Mouse (Mus musculus) liver, adult 2 months (tissue): ENCODE measurements around the gene Cdc42ep5. TPM values are rescaled to one million over a fixed set of nuclear protein-coding genes. Genes with fewer than 3 reads are reported as not detected.

Experiments used
- DNase-seq: peaks from one replicate; pipeline ENCODE4 v3.0.0-alpha.2; 2011; ENCODE audit warnings: low read depth, low spot score; ENCODE audit errors: extremely low read depth
- H3K27ac ChIP-seq: fragments of 200-500 bp; replicated peaks from 2 replicates; pipeline ENCODE4 v1.5.1; 2012; ENCODE audit warnings: low read depth, mild to moderate bottlenecking, control low read depth, inconsistent platforms, low read length; ENCODE audit not compliant: insufficient read depth
- H3K27me3 ChIP-seq: fragments of 200-500 bp; 2 replicates; pipeline ENCODE4 v1.6.1; 2012; ENCODE audit warnings: mild to moderate bottlenecking, moderate library complexity, low read length, inconsistent platforms; ENCODE audit not compliant: control insufficient read depth, insufficient read depth
- H3K36me3 ChIP-seq: fragments of 200-500 bp; 2 replicates; pipeline ENCODE4 v1.6.1; 2012; ENCODE audit warnings: low read length, inconsistent platforms; ENCODE audit not compliant: control insufficient read depth, insufficient read depth
- H3K4me1 ChIP-seq: fragments of 200-500 bp; 2 replicates; pipeline ENCODE4 v1.6.1; 2011; ENCODE audit warnings: low read length; ENCODE audit not compliant: control insufficient read depth, insufficient read depth
- H3K4me3 ChIP-seq: fragments of 200-500 bp; 2 replicates; pipeline ENCODE4 v1.5.1; 2011; ENCODE audit warnings: low read depth, mild to moderate bottlenecking, control low read depth, low read length, moderate library complexity; ENCODE audit not compliant: insufficient read depth
- H3K79me2 ChIP-seq: fragments of 200-500 bp; 2 replicates; pipeline ENCODE4 v1.6.1; 2012; ENCODE audit warnings: inconsistent platforms, mild to moderate bottlenecking, low read length, moderate library complexity; ENCODE audit not compliant: control insufficient read depth, insufficient read depth
- H3K9ac ChIP-seq: fragments of 200-500 bp; 2 replicates; pipeline ENCODE4 v1.6.1; 2012; ENCODE audit warnings: low read depth, mild to moderate bottlenecking, control low read depth, inconsistent platforms, low read length
- CTCF ChIP-seq: fragments of 200-500 bp; IDR thresholded peaks from 2 replicates; pipeline ENCODE4 v1.5.1; 2011; ENCODE audit warnings: low read depth, low read length, control low read depth
- POLR2A ChIP-seq: fragments of 200-500 bp; IDR thresholded peaks from 2 replicates; pipeline ENCODE4 v1.6.1; 2011; ENCODE audit warnings: low read length, control low read depth; ENCODE audit not compliant: insufficient read depth; ENCODE audit errors: extremely low read depth
- WGBS: fragments of 180-500 bp; shearing (Covaris S2); methylation state at CpG from one replicate; pipeline ENCODE4 v1.1.7; 2018; 5-methylcytosine and 5-hydroxymethylcytosine counted together
- polyA plus RNA-seq: library from polyadenylated mRNA; depleted of rRNA; stranded (reverse); fragments of >200 nt; gene quantifications from 2 replicates; pipeline ENCODE4 v1.2.3, GENCODE M21; 2012; rRNA removed
- total RNA-seq: library from RNA; depleted of rRNA; stranded (reverse); fragments of >200 nt; gene quantifications from 2 replicates; pipeline ENCODE4 v1.2.3, GENCODE M21; 2014; rRNA removed

Gene Cdc42ep5
- total and polyA plus RNA-seq, 2 experiments = 2.0 to 4.1 TPM

- WGBS = 16% methylated on average over 4 of the region's 4 CpGs
- no peaks in the 10 kb centered on the region for H3K4me1 ChIP-seq
- H3K4me3 ChIP-seq = no peak overlapping the region
- H3K9ac ChIP-seq = no peak overlapping the region
- no peak for TF ChIP-seq POLR2A
- TF ChIP-seq CTCF = peak; percentile 47
- H3K36me3 ChIP-seq = no peaks in the 10 kb centered on the region
- no peaks in the 10 kb centered on the region for H3K27me3 ChIP-seq
- H3K79me2 ChIP-seq = no peaks in the 10 kb centered on the region
- no peak overlapping the region for H3K27ac ChIP-seq
- DNase-seq = peak; percentile 35
Observed at GRCm38 (mm10) chr7:4103411-4103810, 61.2 kb downstream of the Cdc42ep5 start.

Other genes starting within 250 kb of the Cdc42ep5 start
- 0.09 TPM in 1 of 2 replicates, not detected in the other for gene Lilra6, start 249.4 kb downstream of the Cdc42ep5 start, total RNA-seq
- gene Lilra6, start 249.4 kb downstream of the Cdc42ep5 start, polyA plus RNA-seq = 0.20 TPM in 1 of 2 replicates, not detected in the other
- 3.7 and 5.8 TPM in 2 replicates for gene Lair1, start 101.7 kb downstream of the Cdc42ep5 start, total RNA-seq
- gene Lair1, start 101.7 kb downstream of the Cdc42ep5 start, polyA plus RNA-seq = 1.4 and 3.7 TPM in 2 replicates
- 0.65 and 2.8 TPM in 2 replicates for gene Ttyh1, start 45.5 kb downstream of the Cdc42ep5 start, total RNA-seq
- gene Ttyh1, start 45.5 kb downstream of the Cdc42ep5 start, polyA plus RNA-seq = 2.3 and 2.4 TPM in 2 replicates
- gene Leng8, start 27.8 kb downstream of the Cdc42ep5 start, total RNA-seq = 36.0 and 36.1 TPM in 2 replicates
- gene Leng8, start 27.8 kb downstream of the Cdc42ep5 start, polyA plus RNA-seq = 76.2 and 148 TPM in 2 replicates
- 1.5 and 2.0 TPM in 2 replicates for gene Leng9, start 14.5 kb downstream of the Cdc42ep5 start, total RNA-seq
- 3.8 and 4.7 TPM in 2 replicates for gene Leng9, start 14.5 kb downstream of the Cdc42ep5 start, polyA plus RNA-seq
- gene Lilra5, start 72.9 kb upstream of the Cdc42ep5 start, total RNA-seq = 2.9 and 4.3 TPM in 2 replicates
- 0.60 and 0.71 TPM in 2 replicates for gene Lilra5, start 72.9 kb upstream of the Cdc42ep5 start, polyA plus RNA-seq
- gene Ncr1, start 172.9 kb upstream of the Cdc42ep5 start, total RNA-seq = 0.27 and 0.46 TPM in 2 replicates
- gene Ncr1, start 172.9 kb upstream of the Cdc42ep5 start, polyA plus RNA-seq = 0.06 and 0.10 TPM in 2 replicates
- 0.07 TPM in 1 of 2 replicates, not detected in the other for gene Gp6, start 232.9 kb upstream of the Cdc42ep5 start, total RNA-seq
- gene Gp6, start 232.9 kb upstream of the Cdc42ep5 start, polyA plus RNA-seq = not detected in 2 replicates